Mouse (Mus musculus) intestine, postnatal 0 days (tissue): ENCODE measurements around the gene Zfp148. TPM values are rescaled to one million over a fixed set of nuclear protein-coding genes. Genes with fewer than 3 reads are reported as not detected.
A peak's percentile ranks its signal among the peaks of the same experiment; 100 is the strongest.

Source experiments
- ATAC-seq: fragments of 200-750 bp; cut with Nextera tagmentation; 2 replicates; pipeline ENCODE4 v1.8.0; 2017; ENCODE audit warnings: mild to moderate bottlenecking, moderate TSS enrichment, moderate library complexity
- H3K27ac ChIP-seq: fragments of 300-500 bp; sonication (generic); 2 replicates; pipeline ENCODE4 v1.5.1; 2014; ENCODE audit warnings: mild to moderate bottlenecking, low read depth, low read length, moderate library complexity
- H3K27me3 ChIP-seq: fragments of 300-500 bp; sonication (generic); replicated peaks from 2 replicates; pipeline ENCODE4 v1.6.1; 2014; ENCODE audit warnings: low read length, mixed read lengths; ENCODE audit not compliant: control insufficient read depth, insufficient read depth
- H3K36me3 ChIP-seq: fragments of 300-500 bp; sonication (generic); 2 replicates; pipeline ENCODE4 v1.6.1; 2014; ENCODE audit warnings: mild to moderate bottlenecking, moderate library complexity; ENCODE audit not compliant: control insufficient read depth, insufficient read depth
- H3K4me1 ChIP-seq: fragments of 300-500 bp; sonication (generic); replicated peaks from 2 replicates; pipeline ENCODE4 v1.6.1; 2014; ENCODE audit warnings: antibody characterized with exemption, low read length, mixed read lengths; ENCODE audit not compliant: control insufficient read depth, insufficient read depth
- H3K4me2 ChIP-seq: fragments of 300-500 bp; sonication (generic); replicated peaks from 2 replicates; pipeline ENCODE4 v1.6.1; 2014; ENCODE audit warnings: low read depth, mild to moderate bottlenecking, moderate library complexity
- H3K4me3 ChIP-seq: fragments of 300-500 bp; sonication (generic); 2 replicates; pipeline ENCODE4 v1.5.1; 2014; ENCODE audit warnings: low read depth, low read length
- H3K9ac ChIP-seq: fragments of 300-500 bp; sonication (generic); 2 replicates; pipeline ENCODE4 v1.6.1; 2014; ENCODE audit warnings: mild to moderate bottlenecking, low read depth, low read length
- H3K9me3 ChIP-seq: fragments of 300-500 bp; sonication (generic); 2 replicates; pipeline ENCODE4 v1.6.1; 2016; ENCODE audit warnings: mixed run types; ENCODE audit not compliant: control insufficient read depth
- CTCF ChIP-seq: sonication (generic); IDR thresholded peaks from 2 replicates; pipeline ENCODE4 v1.5.1; 2016; ENCODE audit warnings: low read depth, mild to moderate bottlenecking, control low read depth, antibody characterized with exemption, moderate library complexity
- WGBS: fragments of 180-500 bp; shearing (Covaris S2); extraction: QIAGEN DNeasy Blood & Tissue Kit; methylation state at CpG from one replicate; pipeline ENCODE4 v1.1.7; 2014; 5-methylcytosine and 5-hydroxymethylcytosine counted together
- polyA plus RNA-seq: library from polyadenylated mRNA; unstranded; fragments of >200 nt; fragmentation: Nextera tagmentation; extraction: Ambion mirVana; gene quantifications from 2 replicates; pipeline ENCODE4 v1.2.1, GENCODE M21; 2015

Gene Zfp148
- polyA plus RNA-seq, 1 experiment from 2014 or later: 20.5 TPM

DNA sequence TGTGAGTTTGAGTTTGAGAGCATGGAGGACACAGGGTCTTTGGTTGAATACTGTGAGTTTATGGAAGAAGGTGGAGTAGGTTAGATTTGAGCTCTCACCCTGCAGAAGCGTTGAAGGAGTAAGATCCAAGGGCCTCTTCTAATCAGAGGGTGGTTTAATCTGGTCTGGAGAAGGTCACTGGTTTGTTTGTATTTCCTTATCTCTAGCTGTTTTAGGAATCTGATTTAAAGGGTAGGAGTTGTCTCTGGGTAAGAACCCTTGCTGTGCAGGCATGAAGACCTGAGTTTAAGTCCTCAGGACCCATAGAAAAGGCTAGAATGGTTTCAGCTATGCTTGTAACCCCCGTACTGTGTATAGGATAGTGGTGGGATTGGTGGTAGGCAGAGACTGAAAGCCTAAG lies 6.4 kb downstream of the Zfp148 start:
- Histone ChIP-seq H3K27me3 (no peaks in the 10 kb centered on the region), H3K4me3 (no peak overlapping the region), H3K36me3 (no peaks in the 10 kb centered on the region), H3K9me3 (no peaks in the 10 kb centered on the region), H3K4me1 (no peaks in the 10 kb centered on the region), H3K9ac (no peak overlapping the region), H3K4me2 (no peak overlapping the region), H3K27ac (no peak overlapping the region)
- no peak for TF ChIP-seq CTCF
- WGBS: 44% methylated on average over 2 of the region's 2 CpGs
- no peak for ATAC-seq

DNA sequence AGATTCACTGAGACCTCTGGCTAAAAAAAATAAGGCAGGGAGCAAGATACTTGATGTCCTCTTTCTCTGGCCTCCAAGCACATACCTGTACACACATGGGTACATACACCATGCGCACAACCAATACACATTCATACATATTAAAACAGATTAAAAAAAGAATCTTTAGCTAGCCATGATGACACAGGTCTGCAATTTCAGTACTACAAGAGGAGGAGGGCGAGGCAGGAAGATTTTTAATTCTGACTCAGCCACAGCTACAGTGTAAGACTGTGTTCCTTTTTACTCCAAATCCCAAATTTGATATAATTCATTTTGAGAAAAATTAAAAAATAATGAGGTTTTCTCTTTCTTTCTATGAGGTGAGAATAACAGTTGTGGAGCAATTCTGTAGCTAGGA lies 6.8 kb downstream of the Zfp148 start:
- Histone ChIP-seq H3K9me3 (no peaks in the 10 kb centered on the region), H3K4me1 (no peaks in the 10 kb centered on the region), H3K27ac (no peak overlapping the region), H3K27me3 (no peaks in the 10 kb centered on the region), H3K4me3 (no peak overlapping the region), H3K9ac (no peak overlapping the region), H3K36me3 (no peaks in the 10 kb centered on the region), H3K4me2 (no peak overlapping the region)
- no peak for ATAC-seq
- TF ChIP-seq CTCF: no peak
- 97% methylated on average over 2 of the region's 2 CpGs for WGBS

DNA sequence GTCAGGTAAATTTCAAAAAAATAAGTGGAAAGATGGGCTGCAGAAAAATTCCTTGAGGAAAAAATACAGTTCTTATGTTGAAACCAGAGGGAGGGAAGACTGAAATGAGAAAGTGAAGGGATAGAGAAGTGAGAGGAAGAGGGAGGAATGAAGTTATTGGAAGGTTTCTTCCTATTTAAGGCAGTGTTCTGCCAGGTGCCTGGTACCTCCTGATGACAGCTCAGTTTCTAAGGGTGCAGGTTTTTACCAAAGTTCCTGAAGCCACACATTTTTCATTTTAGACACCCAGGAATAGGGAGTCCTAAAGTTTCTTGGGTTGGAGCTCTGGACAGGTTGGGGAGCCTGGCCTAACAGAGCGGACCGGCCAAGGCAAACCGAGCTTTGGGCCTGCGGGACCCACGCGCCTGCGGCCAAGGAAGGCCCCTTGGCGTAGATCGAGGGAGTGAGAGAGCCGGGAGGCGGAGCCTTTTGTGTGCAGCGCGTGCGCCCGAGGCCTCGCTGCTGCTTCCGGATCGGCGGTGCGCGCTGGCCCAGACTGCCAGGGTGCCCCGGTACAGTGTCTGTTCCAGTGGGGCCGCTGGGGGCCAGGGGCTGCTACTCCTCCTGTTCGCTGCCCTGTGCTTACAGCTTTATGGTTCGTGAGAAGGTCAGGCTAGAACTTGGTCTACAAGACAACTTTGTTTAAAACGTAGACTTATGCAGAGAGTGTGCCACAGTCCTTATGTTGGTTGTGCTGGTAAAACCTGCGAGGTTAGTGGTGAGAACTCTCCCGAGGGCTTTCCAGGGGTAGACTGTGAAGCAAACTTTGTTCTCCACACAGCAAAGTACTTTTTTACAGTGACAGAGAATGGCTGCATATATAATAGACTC lies 19.5 kb downstream of the Zfp148 start:
- H3K9ac ChIP-seq: peak overlapping the region; percentile 60
- peak; percentile 85 for ATAC-seq
- H3K4me3 ChIP-seq: peak overlapping the region; percentile 39
- no peaks in the 10 kb centered on the region for H3K9me3 ChIP-seq
- H3K27me3 ChIP-seq: no peaks in the 10 kb centered on the region
- under 1% methylated on average over 28 of the region's 28 CpGs for WGBS
- TF ChIP-seq CTCF: peak; percentile 20; the same call in 1 of the 2 replicates
- H3K36me3 ChIP-seq: no peaks in the 10 kb centered on the region
- peak overlapping the region; percentile 72 for H3K4me2 ChIP-seq
- peaks cover 5% of the 10 kb centered on the region; the same call in 1 of the 2 replicates for H3K4me1 ChIP-seq
- peak overlapping the region; percentile 64 for H3K27ac ChIP-seq

DNA sequence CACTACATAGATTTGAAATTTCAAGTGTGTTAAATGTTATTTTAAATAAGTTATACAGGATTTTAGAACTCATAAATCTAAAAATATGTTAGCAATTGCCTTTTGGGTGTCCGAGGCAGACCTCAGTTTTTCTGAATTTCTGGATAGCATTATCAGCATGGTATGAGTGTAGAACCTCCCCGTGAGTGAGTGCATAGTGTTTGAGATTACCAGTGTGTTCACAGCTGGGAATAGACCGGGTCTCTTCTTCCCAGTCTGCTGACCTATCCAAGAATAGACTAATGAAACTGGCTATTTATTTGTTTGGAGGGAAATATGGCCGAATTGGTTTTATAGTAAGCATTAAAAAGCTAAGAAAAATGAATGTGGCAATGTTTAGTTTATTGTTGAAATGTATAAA lies 20.3 kb downstream of the Zfp148 start:
- Histone ChIP-seq H3K36me3 (no peaks in the 10 kb centered on the region), H3K4me3 (no peak overlapping the region), H3K9me3 (no peaks in the 10 kb centered on the region), H3K4me2 (peak overlapping the region; percentile 72; the same call in 1 of the 2 replicates), H3K9ac (no peak overlapping the region), H3K4me1 (peaks cover 5% of the 10 kb centered on the region; the same call in 1 of the 2 replicates), H3K27ac (no peak overlapping the region), H3K27me3 (no peaks in the 10 kb centered on the region)
- WGBS: 33% methylated on average over 4 of the region's 4 CpGs
- TF ChIP-seq CTCF: no peak
- ATAC-seq: no peak

DNA sequence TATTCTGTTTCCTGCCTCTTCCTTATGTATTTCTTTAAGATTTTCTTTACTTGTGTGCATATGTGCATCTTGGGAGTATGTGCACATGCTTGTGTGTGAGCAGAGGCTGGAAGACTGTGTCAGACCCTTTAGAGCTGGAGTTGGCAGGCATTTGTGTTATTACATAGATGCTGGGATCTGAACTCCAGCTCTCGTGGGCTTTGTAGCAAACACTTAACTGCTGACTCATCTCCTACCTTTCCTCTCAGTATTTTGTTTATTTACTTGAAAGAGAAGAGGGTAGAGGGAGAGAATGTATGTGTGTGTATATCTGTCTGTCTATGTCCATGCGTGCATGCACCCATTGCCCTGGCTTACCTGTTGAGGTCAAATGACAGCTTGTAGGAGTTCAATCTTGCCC lies 22.6 kb downstream of the Zfp148 start:
- Histone ChIP-seq H3K27me3 (no peaks in the 10 kb centered on the region), H3K4me3 (no peak overlapping the region), H3K36me3 (no peaks in the 10 kb centered on the region), H3K27ac (no peak overlapping the region), H3K9ac (no peak overlapping the region), H3K4me2 (no peak overlapping the region), H3K4me1 (peaks cover 5% of the 10 kb centered on the region; the same call in 1 of the 2 replicates), H3K9me3 (no peaks in the 10 kb centered on the region)
- WGBS: 64% methylated on average over 2 of the region's 2 CpGs
- TF ChIP-seq CTCF: no peak
- ATAC-seq: no peak

DNA sequence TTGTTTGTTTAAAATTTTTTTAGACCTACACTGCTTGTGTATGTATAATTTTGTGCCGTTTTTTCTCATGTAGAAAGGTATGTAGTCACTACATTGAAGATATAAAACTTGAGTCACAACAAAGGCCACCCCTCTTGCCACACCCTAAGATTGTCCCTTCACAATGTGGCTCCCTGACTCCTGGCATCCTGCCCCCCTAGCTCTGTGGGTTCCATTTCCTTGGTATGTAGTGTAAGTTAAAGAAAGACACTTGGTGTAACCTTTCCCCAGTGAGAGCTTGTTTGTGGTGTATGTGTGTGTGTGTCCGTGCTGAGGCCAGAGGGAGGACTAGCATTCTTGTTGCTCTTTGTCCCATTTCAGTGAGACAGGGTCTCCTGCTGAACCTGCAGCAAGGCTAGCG lies 23.4 kb downstream of the Zfp148 start:
- Histone ChIP-seq H3K4me2 (no peak overlapping the region), H3K9me3 (no peaks in the 10 kb centered on the region), H3K9ac (no peak overlapping the region), H3K27me3 (no peaks in the 10 kb centered on the region), H3K4me1 (peaks cover 5% of the 10 kb centered on the region; the same call in 1 of the 2 replicates), H3K36me3 (no peaks in the 10 kb centered on the region), H3K4me3 (no peak overlapping the region), H3K27ac (no peak overlapping the region)
- ATAC-seq: no peak
- TF ChIP-seq CTCF: no peak
- WGBS: 79% methylated on average over 3 of the region's 3 CpGs
